Mouse (Mus musculus): ENCODE data around the gene Esrra.
A peak's percentile ranks its signal among the peaks of the same experiment; 100 is the strongest.

The Esrra gene

GRCm38 (mm10) chr19:6921647-6922567 lies at the start of gene Esrra:
Esrra (minus strand) TSS chr19:6921813.
- peak; percentile 96 for DNase-seq (ENCODE audit: low read depth, low spot score)

- no peak for DNase-seq (ENCODE audit: low read depth, low spot score)
Observed at GRCm38 (mm10) chr19:6970460-6971085, 49.0 kb upstream of the Esrra start.

GRCm38 (mm10) chr19:6969665-6970381 lies 48.2 kb upstream of the Esrra start:
- no peak for DNase-seq (ENCODE audit: low read depth, low spot score)

DNA sequence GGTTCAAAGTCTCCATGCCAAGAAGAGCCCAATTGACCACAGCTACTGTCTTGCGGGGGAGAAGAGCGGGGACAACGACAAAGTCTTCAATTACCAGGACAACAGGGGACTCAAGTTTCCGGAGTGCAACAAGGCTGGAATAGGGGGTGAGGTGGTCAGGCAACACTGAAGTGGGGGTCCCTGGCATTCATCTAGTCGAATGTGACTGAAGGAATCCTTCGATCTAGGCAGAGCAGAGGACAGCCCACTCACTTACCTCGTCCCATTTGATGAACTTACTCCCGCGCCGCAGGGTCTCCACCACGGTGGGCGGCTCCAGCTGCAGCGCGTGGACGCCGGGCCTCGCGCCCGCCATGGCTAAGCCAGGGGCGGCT lies 47.7 kb upstream of the Esrra start:
- DNase-seq (ENCODE audit: low read depth, low spot score), result no peak

GRCm38 (mm10) chr19:6968491-6969271 lies 47.1 kb upstream of the Esrra start:
- no peak for DNase-seq (ENCODE audit: low read depth, low spot score)

- DNase-seq (ENCODE audit: low read depth, low spot score), result no peak
Observed at GRCm38 (mm10) chr19:6956461-6956860, 34.8 kb upstream of the Esrra start.

DNA sequence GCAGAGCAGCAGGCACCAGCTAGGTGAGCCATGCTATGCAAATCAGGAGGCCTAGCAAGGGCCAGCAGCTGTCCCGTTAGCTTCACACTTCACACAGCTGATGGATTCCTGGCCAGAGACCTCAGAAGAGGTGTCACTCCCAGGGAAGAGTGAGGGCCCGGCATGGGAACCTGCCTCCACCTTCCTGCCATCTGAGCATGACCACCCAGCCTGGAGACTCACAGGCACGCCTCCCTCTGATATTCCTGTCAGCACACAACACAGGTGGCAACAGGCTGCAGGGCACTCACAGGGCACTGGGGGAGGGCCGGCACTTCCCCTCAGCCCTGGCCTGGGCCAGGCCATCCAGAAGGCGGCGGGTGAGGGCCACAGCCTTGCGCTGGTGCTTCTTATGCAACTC lies 33.8 kb upstream of the Esrra start:
- no peak for DNase-seq (ENCODE audit: low read depth, low spot score)

GRCm38 (mm10) chr19:6954046-6954445 lies 32.4 kb upstream of the Esrra start:
- DNase-seq (ENCODE audit: low read depth, low spot score), result no peak

DNA sequence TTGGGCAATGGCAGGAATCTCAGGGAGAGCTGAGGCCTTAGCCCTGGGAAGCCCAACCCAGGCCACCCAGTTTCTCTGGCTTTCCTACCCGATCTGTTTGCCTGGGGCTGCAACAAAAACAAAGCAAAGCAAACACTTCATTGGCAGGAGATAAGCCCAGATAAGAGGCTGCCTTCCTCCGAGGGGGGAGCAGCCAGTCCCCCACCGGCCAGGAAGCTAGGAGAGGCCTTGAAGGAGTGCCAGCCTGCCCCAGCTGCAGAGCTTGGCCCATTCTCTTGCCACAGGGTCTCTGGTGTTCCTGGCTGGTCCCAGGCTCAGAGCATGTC lies 31.1 kb upstream of the Esrra start:
- DNase-seq (ENCODE audit: low read depth, low spot score), result no peak

DNA sequence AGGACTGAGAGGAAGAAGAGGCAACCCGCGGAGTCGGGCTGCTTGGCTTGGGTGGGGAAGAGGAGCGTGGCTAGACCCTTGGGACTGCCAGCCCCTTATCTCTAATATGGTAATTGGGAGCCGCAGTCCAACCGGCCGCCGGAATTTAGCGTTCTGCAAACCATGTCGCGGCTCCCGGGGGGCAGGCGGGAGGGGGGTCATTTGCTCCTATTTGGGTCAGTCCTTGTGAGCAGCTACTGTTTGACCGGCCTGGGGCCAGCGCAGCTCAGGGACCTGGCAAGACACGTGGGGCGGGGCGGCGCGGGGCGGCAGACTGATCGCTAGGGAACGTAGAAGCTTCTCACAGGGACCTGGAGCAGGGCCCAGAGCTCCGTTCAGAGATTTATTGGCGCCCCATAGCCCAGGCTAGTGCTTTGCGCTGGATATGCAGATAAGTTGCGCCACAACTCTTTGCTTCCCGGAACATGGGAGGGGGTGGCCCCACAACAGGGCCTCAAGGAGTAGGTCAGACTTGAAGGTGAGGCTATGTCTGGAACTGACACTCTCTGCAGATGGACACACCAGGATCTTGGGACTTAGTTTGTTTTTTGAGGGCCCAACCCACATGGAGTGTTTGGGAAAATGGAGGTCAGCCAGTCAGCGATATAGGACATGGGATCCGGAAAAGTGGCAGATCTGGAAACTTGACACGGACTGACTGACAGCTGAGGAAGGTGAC lies 30.5 kb upstream of the Esrra start:
- DNase-seq (ENCODE audit: low read depth, low spot score), result no peak

- DNase-seq (ENCODE audit: low read depth, low spot score), result peak; percentile 88
Observed at GRCm38 (mm10) chr19:6951381-6951968, 29.9 kb upstream of the Esrra start.

GRCm38 (mm10) chr19:6950613-6951153 lies 29.1 kb upstream of the Esrra start:
- no peak for DNase-seq (ENCODE audit: low read depth, low spot score)

GRCm38 (mm10) chr19:6949951-6950350 lies 28.3 kb upstream of the Esrra start:
- DNase-seq (ENCODE audit: low read depth, low spot score), result no peak

DNA sequence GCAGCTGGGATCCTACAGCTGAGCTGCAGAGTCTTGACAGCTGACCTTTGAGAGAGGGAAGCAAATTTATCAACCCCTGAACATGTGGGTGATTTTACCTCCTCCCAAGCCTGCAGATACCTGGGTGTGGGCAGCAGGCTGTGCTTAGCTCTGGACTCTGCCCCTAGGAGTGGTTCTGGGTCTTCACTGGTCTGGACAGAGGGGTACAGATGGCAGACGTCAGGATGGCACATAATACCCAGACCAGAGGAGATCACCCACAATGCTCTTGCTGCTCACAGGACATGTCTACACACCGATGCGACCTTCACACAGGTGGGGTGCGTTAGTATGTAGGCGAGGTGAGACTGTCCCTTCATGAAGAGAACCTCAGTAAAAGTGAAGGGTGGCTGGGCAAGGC lies 27.9 kb upstream of the Esrra start:
- no peak for DNase-seq (ENCODE audit: low read depth, low spot score)

DNA sequence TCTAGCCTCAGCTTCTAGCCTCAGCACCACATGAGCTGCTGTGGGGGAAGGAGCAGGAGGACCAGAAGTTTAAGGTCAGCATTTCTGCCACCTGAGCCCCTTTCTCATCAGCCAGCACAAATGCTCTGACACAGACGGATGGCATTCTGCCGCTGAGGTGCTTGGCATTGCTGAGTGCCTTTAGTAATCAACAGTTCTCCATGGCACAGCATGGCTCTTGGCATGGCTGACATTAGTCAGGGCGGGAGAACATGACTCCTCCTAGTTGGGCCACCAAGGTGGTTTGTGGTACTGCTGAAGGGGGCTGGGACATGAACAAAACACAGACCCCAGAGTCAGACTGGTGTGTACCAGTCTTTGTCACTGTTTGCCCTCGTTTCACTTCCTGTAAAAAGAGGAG lies 26.6 kb upstream of the Esrra start:
- no peak for DNase-seq (ENCODE audit: low read depth, low spot score)

DNA sequence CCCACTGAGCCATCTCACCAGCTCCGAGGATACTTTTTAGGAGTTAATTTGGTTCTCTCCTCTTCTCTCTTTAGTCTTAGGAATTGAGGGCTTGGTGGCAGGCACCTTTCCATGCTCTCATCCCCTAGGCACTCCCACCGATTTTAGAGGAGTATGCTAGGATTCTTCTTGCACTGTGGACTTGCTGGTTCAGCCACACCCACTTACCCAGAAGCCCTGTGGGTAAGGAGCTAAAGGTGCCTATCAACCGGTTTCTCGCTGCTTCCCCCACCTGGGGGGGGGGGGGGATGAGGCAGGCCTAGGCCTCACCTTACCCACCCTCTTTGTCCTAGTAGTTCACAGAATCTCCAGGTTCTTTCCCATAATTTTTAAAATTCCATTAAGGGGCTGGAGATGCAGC lies 26.1 kb upstream of the Esrra start:
- DNase-seq (ENCODE audit: low read depth, low spot score), result no peak

DNA sequence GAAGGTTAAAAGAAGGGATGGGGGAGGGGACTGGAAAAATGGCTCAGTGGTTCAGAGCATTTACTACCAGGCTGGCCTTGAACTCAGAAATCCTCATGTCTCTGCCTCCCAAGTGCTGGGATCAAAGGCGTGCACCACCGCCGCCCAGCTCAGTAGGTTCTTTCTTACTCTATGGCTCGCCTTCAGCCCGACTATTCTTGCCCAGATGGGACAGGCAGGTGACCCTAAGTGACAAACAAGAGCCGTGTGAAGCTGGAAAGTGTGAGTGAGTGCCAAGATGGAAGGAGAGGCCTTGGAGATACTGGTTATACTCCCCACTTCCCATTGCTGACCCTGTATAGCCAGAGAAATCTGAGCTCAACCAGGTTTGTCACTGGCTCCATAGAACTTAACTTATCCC lies 22.1 kb upstream of the Esrra start:
- DNase-seq (ENCODE audit: low read depth, low spot score), result no peak

GRCm38 (mm10) chr19:6942764-6943163 lies 21.2 kb upstream of the Esrra start:
- no peak for DNase-seq (ENCODE audit: low read depth, low spot score)

DNA sequence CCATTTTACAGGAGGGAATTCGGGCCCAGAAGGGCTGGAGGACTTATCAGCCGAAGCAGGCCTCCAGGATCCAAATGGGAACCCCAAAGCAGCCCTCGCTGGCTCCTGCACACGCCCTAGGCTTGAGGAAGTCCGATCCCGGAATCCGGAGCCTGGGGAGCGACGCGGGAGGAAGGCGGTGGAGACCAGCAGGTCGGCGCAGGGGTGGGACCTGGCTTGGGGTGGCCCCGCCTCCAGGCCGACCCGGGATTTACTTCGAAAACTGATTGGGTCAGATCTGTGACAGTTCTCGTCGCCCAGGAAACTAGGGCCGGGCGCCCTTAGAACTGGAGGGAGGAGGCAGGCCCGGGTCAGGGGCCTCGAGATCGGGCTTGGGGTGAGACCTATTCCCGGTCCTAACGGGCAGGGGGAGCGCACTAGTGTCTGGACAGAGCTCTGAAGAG lies 20.7 kb upstream of the Esrra start, which contains the start of gene Gpr137:
TSS of gene Gpr137 (minus strand) at position 232 of the 443 bp plus-strand sequence.
- peak; percentile 78 for DNase-seq (ENCODE audit: low read depth, low spot score)

Data from retina, adult 2 months (tissue).